Mouse (Mus musculus) mouse embryonic stem cell (cell line): ENCODE data around the gene Dnajb7.

Experiments used
- in situ Hi-C, 2 experiments: fragments of 300-500 bp; cut with MboI; formaldehyde crosslinking; loops; 1 replicate in 1 of 2; 3 replicates in 1 of 2; pipeline ENCODE4 v1.14.3; 2019 to 2020; ENCODE audit warnings: low sequenced_read_pairs in 2 of 2, low pct_unique_long_range_greater_than_20kb in 1 of 2, mixed read lengths in 1 of 2; ENCODE audit not compliant: unreplicated experiment in 1 of 2

Dnajb7 gene

DNA sequence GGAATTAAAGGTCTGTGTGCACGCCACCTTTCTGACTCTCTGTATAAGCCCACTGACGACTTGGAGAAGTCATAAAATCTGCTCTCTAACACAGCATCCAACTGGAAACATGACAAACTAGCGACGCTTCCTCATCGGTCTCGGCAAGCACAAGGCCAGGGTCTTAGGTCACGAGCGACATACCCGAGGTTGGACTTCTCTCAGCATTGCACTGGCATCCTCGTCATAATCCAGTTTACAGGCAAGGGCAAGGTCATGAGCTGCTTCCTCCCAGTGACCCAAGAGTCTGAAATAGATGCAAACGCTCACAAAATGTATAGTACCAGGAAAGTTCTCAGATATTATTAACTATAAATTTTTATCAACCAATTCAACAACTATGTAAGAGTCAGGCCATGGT lies 33.5 kb downstream of the Dnajb7 start:
- in situ Hi-C loops, result no loop called here

DNA sequence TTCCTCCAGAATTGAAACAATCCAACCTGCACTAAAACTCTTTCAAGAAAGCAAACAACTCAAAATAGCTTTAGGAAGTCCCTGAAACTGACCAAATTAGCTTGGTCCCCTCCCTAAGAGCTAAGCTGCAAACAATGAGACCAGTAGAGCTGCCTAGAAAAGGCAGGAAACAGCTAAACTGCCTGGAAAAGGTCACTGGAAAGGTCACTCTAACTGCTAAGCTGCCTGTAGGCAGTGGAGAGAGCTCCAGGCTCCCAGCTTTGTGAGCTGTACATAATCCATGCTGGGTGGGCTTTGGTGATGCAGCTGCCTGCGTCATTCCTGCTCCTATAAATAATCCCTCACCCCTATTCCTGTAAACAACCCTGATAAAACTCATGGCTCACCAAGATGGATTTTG lies 37.7 kb downstream of the Dnajb7 start:
- in situ Hi-C loops, result no loop called here

DNA sequence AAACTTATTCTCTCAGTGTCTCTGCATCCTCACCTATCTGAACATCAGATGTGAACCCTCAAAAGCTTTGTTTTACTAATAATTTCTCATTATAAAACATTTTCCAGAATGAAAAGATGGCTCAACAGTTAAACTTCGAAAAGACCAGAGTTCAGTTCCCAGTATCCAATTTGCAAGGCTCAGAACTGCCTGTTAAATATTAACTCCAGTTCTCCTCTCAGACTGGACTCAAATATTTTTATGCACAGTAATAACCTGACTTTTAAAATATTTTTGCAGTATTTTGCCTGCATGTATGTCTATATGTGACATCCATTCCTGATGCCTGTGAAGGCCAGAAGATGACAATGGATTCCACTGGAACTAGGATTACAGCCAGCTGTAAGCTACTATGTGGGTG lies 39.5 kb downstream of the Dnajb7 start:
- in situ Hi-C loops, result no loop called here

DNA sequence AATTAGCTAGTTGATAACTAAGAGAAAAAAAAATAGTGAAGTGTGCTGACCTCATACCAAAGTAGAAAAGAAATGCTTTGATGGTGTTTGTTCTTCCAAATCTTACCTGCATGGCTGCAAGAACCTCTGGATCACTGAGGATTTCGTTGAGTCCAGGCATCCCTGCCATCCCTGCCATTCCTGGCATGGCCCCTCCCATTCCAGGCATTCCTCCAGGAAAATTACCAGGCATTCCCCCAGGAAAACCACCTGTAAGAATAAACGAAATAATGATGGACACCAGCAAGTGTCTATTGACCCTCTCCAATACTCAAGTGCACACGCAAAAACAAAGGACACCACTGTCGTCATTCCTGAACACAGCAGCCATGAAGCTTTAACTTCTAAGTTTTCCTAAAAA lies 41.9 kb downstream of the Dnajb7 start:
- in situ Hi-C loops, result no loop called here

DNA sequence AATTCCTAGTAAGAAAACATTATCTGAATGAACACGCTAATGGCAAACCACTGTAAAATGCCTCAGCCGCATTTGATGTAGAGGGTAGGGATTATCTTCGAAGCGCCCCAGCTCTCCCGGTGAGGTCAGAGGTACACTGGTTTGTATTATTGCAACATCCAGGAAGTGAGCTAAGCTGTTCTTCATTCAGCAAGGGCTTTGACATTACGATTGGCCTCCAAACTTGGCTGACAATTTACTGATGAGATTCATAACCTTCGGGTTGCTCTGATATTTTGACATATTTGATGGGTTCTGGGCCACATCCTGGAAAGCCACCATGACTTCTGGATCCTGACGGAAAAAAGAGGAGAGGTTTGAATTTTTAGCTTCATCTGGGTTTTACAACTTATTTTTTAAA lies 42.9 kb downstream of the Dnajb7 start:
- in situ Hi-C loops, result no loop called here

DNA sequence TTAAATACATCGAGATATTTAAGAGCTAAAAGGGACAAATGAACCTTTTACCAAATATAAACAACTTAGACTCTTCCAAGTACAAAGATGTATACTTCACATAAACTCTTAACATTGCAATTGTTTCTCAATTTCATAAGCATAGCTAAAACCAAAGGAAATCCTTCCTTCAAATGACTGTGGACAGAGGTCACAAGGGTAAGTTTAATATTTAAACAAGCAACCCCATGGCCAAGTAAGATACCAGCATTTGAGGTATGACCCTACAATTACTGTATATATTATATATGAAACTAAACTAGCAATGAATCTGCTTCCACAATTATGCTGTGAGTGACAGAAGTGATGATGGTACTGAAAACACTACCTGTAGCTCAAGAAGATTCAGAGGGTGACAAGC lies 43.8 kb downstream of the Dnajb7 start:
- in situ Hi-C loops, result no loop called here

DNA sequence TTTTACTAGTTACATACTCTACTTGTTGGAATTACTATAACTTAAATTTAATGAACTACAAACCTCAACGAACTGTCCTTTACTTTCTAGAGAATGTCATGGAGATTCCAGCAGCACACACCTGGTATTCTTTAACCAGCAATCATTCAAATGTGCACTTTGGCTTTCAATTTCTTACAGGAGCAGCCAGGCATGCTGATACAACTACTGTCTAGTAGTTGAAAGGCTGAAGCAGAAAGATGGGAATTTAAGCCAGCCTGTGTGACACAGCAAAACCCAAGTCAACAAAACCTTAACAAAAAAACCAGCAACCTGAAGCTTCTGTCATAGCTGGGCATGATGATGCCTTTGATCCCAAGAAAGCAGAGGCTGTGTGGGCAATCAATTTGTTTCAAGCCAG lies 45.6 kb downstream of the Dnajb7 start:
- in situ Hi-C loops, result no loop called here

DNA sequence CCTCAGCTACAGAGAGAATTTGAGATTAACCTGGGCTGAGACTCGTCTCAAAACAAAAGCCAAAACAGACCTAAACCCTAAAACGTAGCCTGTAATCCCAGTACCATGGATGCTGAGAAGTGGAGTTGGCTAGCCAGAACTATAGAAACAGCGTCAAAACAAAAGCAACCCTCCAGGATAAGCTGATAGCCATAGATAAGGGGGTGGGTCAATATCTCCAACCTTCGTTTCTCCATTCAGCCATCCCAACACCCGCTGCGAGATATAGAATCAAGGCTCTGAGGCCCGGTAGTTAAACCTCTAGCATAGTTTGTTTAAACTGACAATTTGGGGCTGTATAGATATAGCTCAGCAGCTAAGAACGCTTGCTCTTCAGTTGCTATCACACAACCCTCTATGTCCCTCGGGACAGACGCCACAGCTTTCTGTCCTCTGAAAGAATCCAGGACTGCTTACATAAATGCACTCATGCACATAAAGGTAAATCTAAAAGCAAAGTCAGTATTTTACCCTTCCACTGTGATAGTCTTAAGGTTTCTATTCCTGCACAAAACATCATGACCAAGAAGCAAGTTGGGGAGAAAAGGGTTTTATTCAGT lies 46.6 kb downstream of the Dnajb7 start:
- in situ Hi-C loops, result no loop called here

DNA sequence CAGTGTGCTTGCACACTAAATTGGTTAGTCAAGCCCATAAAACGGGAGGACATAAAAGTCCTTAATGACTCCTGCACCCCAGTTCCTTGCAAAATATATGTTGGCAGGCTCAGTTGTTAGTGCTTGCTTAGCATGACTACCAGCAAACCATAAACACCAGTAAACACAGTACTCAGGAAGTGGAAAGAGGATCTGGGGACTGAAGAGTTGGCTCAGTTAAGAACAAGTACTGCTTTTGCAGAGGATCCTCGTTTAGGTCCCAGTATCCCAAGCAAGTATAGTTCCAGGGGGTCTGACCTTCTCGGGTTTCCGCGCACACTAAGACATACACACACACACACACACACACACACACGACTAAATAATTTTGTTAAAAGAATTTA lies 47.1 kb downstream of the Dnajb7 start:
- in situ Hi-C loops, result no loop called here

DNA sequence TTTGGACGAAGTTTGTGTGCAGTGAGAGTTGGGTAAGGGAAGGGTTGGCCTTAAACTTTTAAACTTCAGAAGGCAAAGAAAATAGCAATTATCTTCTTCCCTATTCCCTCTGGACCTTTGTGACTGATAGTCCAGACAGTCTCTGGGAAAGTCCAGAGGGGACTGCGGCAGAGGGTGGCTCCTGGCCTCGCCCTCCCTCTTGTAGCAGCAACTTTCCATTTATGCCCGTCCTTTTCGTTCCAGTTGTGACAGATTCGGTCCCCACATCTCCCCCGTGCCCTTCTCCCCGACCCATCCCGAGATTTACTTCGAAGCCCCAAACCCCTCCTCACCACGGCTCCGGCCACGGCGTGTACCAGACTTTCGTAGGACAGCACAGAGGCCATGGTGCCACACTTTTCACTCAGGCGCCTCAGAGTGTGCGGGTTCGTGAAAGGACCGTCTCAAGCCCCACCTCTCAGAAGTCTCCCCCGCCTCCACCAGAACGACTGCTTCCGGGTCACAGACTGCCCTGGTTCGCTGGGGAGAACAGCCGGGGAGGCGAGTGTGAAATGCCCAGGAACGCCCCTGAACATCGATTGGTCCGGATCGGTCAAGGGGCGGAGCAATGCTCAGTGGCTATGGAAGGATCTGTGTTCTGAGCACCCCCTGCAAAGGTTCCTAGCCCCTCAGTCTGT lies 47.6 kb downstream of the Dnajb7 start, which contains the start of gene Slc25a17:
Slc25a17 (minus strand) TSS at position 468 of the 677 bp plus-strand sequence.
- in situ Hi-C loops, result no loop called here

DNA sequence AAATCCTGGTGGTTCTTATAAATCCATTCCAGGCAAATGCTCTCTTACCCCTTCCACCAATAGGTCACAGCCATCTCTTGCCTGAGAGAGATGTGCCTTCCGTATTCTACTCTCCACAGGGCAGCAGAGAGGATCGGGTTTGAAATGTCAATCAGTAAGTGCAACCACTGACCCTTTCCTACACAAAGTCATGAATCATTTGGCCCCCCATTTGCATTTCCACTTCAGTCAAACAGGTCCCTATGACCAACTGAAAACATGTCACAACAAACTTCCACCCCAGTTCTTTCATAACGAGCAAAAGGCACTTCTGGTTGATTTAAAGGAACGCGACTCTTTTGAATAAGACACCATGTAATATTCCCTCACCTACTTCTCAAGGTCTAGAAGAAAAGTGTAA lies 48.7 kb downstream of the Dnajb7 start:
- in situ Hi-C loops, result no loop called here

DNA sequence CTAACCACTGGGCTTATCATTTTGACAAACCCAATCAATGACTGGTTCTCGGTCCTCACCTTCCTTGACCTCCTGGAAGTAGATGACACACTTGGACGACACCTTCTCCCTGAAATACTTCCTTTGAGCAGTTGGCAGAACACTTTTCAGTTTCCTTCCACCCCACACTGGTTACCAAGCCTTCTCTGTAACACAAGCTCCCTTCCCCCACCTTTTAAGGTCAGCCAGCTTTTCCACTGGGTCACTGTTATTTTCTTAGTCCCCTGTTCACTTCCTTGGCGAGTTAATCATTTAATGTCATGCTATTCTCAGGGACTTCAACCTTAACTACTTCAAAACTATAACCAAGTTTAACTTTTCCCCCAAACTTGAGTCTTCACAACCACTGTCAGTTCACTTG lies 49.2 kb downstream of the Dnajb7 start:
- in situ Hi-C loops, result no loop called here

DNA sequence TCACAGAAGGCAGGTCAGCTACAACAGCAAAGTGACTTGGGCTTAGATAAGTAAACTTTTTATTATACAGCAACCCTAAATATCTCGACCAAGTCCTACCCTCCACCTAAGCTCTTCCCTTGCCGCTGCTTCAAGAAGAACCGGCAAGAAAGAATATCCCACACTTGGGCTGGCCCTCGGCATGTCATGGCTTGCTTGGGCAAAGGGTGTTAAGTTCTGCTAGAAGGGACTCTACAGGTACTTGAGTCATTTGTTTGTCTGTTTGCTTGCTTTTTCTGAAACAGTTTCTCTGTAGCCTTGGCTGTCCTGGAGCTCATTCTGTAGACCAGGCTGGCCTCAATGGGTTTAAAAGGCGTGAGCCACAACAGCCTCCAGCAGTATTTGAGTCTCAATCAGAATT lies 51.2 kb downstream of the Dnajb7 start:
- in situ Hi-C loops, result no loop called here
